Mouse (Mus musculus) forebrain, embryonic 11.5 days (tissue): ENCODE data around the gene Kpna6. TPM values are rescaled to one million over a fixed set of nuclear protein-coding genes. Genes with fewer than 3 reads are reported as not detected.

Source experiments
- ATAC-seq: fragments of 200-750 bp; cut with Nextera tagmentation; replicated peaks from 2 replicates; pipeline ENCODE4 v1.8.0; 2017; ENCODE audit warnings: moderate TSS enrichment; ENCODE audit not compliant: low FRiP score
- DNase-seq: peaks from one replicate; pipeline ENCODE4 v3.0.0-alpha.2; 2017; ENCODE audit warnings: low spot score
- H3K27ac ChIP-seq: fragments of 300-500 bp; sonication (generic); 2 replicates; pipeline ENCODE4 v1.5.1; 2014; ENCODE audit warnings: low read depth, low read length
- H3K27me3 ChIP-seq: fragments of 300-500 bp; sonication (generic); 2 replicates; pipeline ENCODE4 v1.6.1; 2014; ENCODE audit warnings: mild to moderate bottlenecking, low read length, mixed read lengths; ENCODE audit not compliant: control insufficient read depth, insufficient read depth
- H3K36me3 ChIP-seq: fragments of 300-500 bp; sonication (generic); 2 replicates; pipeline ENCODE4 v1.6.1; 2014; ENCODE audit warnings: mild to moderate bottlenecking, low read length, moderate library complexity, mixed read lengths; ENCODE audit not compliant: control insufficient read depth, insufficient read depth
- H3K4me1 ChIP-seq: fragments of 300-500 bp; sonication (generic); replicated peaks from 2 replicates; pipeline ENCODE4 v1.6.1; 2014; ENCODE audit warnings: low read length, mixed read lengths; ENCODE audit not compliant: control insufficient read depth, insufficient read depth
- H3K4me2 ChIP-seq: fragments of 300-500 bp; sonication (generic); 2 replicates; pipeline ENCODE4 v1.6.1; 2014; ENCODE audit warnings: low read depth, mild to moderate bottlenecking, low read length, moderate library complexity, mixed read lengths; ENCODE audit not compliant: severe bottlenecking
- H3K4me3 ChIP-seq: fragments of 300-500 bp; sonication (generic); 2 replicates; pipeline ENCODE4 v1.5.1; 2014; ENCODE audit warnings: low read depth, low read length
- H3K9ac ChIP-seq: fragments of 300-500 bp; sonication (generic); 2 replicates; pipeline ENCODE4 v1.6.1; 2014; ENCODE audit warnings: low read length
- H3K9me3 ChIP-seq: fragments of 300-500 bp; sonication (generic); 2 replicates; pipeline ENCODE4 v1.6.1; 2016; ENCODE audit warnings: low read length, mixed read lengths; ENCODE audit not compliant: control insufficient read depth
- WGBS: fragments of 180-500 bp; shearing (Covaris S2); extraction: QIAGEN DNeasy Blood & Tissue Kit; methylation state at CpG from one replicate; pipeline ENCODE4 v1.1.7; 2014; 5-methylcytosine and 5-hydroxymethylcytosine counted together
- polyA plus RNA-seq: library from polyadenylated mRNA; unstranded; fragments of >200 nt; fragmentation: Nextera tagmentation; extraction: Ambion mirVana; gene quantifications from 2 replicates; pipeline ENCODE4 v1.2.1, GENCODE M21; 2014

Kpna6 gene
- polyA plus RNA-seq, 1 experiment from 2014 or later = 12.0 TPM

DNA sequence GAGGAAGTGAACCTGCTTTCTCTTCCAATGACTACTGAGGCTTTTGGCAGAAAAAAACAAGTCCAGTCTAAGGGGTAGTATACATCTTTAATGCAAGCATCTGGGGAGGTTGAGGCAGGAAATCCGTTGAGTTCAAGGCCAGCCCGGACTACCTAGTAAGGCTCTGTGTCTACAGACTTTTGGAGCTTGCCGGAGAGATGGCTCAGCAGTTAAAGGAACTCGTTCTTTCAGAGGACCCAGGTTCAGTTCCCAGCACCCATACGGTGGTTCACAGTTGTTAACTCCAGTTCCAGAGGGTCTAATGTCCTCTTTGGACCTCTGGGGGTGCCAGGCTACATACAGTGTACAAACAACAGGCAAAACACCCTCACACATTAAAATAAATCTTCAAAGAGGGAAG lies 54.5 kb downstream of the Kpna6 start:
- H3K9me3 ChIP-seq = no peaks in the 10 kb centered on the region
- H3K27me3 ChIP-seq = no peaks in the 10 kb centered on the region
- H3K27ac ChIP-seq = no peak overlapping the region
- H3K9ac ChIP-seq = peak overlapping the region; percentile 90
- peak overlapping the region; percentile 93 for H3K4me2 ChIP-seq
- no peak for ATAC-seq
- H3K4me3 ChIP-seq = peak overlapping the region; percentile 65
- H3K4me1 ChIP-seq = peaks cover 11% of the 10 kb centered on the region
- 98% methylated on average over 5 of the region's 5 CpGs for WGBS
- peaks cover 3% of the 10 kb centered on the region; the same call in 1 of the 2 replicates for H3K36me3 ChIP-seq
- no peak for DNase-seq

DNA sequence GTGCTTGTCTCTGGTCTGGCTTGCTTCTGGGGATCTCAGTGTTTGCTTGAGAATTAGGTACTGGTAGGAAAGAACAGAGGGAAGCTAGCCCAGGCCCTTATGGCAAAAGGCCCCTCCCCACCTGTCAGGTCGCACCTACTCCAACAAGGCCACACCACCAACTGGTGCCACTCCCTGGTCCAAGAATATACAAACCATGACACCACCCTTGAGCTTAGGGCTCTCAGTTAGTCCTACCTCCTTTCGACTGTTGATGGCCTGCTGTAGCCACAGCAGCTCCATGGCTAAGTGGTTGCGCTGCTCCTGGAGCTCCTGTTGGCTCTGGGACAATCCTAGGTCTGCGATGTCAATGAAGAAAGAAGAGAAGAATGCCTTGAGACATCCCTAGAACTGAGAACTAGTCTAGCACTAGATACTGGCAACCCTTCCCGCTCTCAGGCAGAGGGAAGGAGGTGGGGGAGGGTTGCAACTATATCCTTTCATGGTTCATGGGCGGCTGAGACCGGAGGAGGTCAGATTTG lies 55.4 kb downstream of the Kpna6 start:
- no peak overlapping the region for H3K4me2 ChIP-seq
- DNase-seq (no peak), ATAC-seq (no peak)
- H3K9me3 ChIP-seq = no peaks in the 10 kb centered on the region
- WGBS = 96% methylated on average over 7 of the region's 7 CpGs
- no peak overlapping the region for H3K4me3 ChIP-seq
- H3K27ac ChIP-seq = no peak overlapping the region
- no peak overlapping the region for H3K9ac ChIP-seq
- peaks cover 7% of the 10 kb centered on the region for H3K4me1 ChIP-seq
- H3K27me3 ChIP-seq = no peaks in the 10 kb centered on the region
- peaks cover 3% of the 10 kb centered on the region; the same call in 1 of the 2 replicates for H3K36me3 ChIP-seq

DNA sequence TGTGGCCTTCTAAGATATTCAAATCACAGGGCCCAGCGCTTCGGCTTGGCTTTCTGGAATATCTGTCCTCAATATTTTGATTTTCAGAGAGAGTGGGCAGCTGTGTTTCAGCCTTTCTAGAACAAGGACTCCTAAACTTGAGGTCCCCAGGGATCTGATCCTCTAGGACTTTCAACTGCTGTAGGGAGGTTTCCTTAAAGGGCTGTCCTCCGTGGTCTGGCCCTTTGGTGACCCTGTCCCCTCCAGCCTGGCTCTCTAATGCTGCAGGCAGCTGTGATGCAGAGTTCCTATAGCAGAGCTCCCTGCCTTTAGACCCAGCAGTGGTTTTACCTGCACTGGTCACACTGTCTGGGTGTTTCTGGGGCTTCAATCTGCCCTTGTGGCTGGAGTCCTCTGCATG lies 55.9 kb downstream of the Kpna6 start:
- ATAC-seq (no peak), DNase-seq (no peak)
- no peak overlapping the region for H3K4me2 ChIP-seq
- no peak overlapping the region for H3K9ac ChIP-seq
- H3K4me1 ChIP-seq = peaks cover 7% of the 10 kb centered on the region
- H3K36me3 ChIP-seq = peaks cover 3% of the 10 kb centered on the region; the same call in 1 of the 2 replicates
- no peaks in the 10 kb centered on the region for H3K9me3 ChIP-seq
- no peak overlapping the region for H3K27ac ChIP-seq
- H3K27me3 ChIP-seq = no peaks in the 10 kb centered on the region
- 95% methylated on average over 3 of the region's 3 CpGs for WGBS
- H3K4me3 ChIP-seq = no peak overlapping the region

DNA sequence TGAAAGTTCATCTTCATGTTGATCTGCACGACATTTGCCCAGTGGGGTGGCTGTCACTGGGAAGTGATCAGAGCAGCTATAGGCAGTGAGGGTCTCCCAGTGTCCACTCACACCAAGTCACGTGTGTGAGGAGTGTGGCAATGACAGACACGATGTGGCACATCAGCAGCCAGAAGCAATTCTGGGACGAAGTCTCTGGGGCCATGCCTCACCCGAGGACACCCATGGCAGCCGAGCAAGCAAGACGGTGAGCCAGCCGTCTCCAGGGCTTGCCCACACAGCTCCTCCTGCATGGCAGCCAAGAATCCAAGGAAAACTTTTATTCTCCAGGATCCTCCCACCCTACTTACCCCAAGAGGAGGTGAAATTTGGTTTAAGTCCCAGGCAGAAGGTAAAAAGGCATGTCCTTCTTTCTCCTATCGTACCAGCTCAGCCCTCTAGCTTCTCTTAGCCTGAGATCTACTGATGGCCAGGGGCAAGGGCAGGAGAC lies 56.7 kb downstream of the Kpna6 start:
- Histone ChIP-seq H3K4me2 (no peak overlapping the region), H3K27me3 (no peaks in the 10 kb centered on the region), H3K27ac (no peak overlapping the region), H3K4me3 (no peak overlapping the region), H3K9me3 (no peaks in the 10 kb centered on the region), H3K9ac (no peak overlapping the region), H3K4me1 (peaks cover 7% of the 10 kb centered on the region), H3K36me3 (peaks cover 3% of the 10 kb centered on the region; the same call in 1 of the 2 replicates)
- ATAC-seq = no peak
- no peak for DNase-seq
- WGBS = 91% methylated on average over 9 of the region's 9 CpGs

DNA sequence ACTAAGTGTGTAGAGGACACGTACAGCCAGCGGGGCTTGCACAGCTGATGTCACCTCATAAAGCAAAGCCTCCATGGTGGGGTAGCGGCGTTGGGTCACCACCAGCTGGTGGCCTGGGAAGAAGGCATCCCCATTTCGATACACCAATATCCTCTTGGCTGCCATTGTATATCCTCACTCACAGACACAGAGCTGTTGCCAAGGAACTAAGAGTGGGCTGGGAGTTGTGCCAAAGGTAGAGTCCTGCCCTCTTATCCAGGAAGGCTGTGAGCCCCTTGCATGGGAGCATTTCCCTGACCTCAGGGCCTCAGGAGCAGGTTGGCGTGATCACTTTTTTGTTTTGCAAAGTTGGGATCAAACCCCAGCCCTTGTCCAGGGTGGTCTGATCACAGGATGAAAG lies 58.5 kb downstream of the Kpna6 start, which contains the start of gene Dcdc2b:
Gene Dcdc2b (minus strand): TSS at position 165 of the 400 bp plus-strand sequence.
- H3K9ac ChIP-seq = no peak within 1 kb of the TSS
- no peak for ATAC-seq
- 84% methylated on average over 6 of the region's 6 CpGs for WGBS

DNA sequence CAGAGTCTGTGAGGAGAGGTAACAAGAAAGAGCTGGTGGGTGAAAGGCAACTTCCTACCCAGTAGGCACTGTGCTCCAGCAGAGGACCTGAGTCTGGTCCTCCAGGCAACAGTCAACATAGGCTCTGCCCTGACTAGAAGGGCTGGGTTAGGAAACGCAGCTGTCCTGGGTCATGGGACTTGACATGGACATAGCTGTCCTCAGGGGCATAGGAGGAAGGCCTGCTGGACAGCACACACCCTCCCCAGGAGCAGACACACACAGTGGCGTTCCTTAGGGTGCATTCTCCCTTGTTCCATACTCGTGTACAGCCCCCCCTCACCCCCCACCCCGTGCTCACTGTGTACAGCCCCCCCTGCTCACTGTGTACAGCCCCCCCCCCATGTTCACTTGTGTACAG lies 62.1 kb downstream of the Kpna6 start:
- 55% methylated on average over 4 of the region's 4 CpGs for WGBS

More for the DNA sequence above, 58.5 kb downstream of the Kpna6 start, which contains the start of gene Dcdc2b:
- no peaks in the 10 kb centered on the region for H3K27me3 ChIP-seq
- no peaks in the 10 kb centered on the region for H3K9me3 ChIP-seq
- H3K4me2 ChIP-seq = no peak within 1 kb of the TSS
- H3K27ac ChIP-seq = no peak within 1 kb of the TSS
- peaks cover 7% of the 10 kb centered on the region for H3K4me1 ChIP-seq
- H3K4me3 ChIP-seq = no peak within 1 kb of the TSS
- no peak for DNase-seq
- peaks cover 3% of the 10 kb centered on the region; the same call in 1 of the 2 replicates for H3K36me3 ChIP-seq

DNA sequence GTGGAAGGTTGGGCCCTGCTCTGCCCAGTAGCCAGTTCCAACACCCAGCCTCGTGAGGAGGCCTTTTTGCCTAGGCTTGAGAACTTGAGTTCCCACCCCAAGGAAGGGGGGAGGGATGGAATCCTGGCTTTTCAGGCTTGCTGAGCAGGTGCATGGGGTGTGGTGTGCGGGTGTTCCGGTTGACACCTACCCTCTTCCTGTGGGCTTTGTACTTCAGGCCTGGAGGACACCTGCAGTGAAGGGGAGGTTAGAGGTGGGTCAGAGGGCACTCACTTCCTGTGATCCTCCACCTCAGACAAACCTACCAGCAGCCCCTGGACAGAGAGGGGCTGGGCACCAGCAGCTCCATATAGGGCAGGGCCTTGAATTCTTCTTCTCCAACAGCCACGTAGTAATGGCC lies 62.5 kb downstream of the Kpna6 start:
- peaks cover 4% of the 10 kb centered on the region; the same call in 1 of the 2 replicates for H3K36me3 ChIP-seq

More for the DNA sequence above, 62.1 kb downstream of the Kpna6 start:
- no peaks in the 10 kb centered on the region for H3K4me1 ChIP-seq
- H3K4me3 ChIP-seq = no peak overlapping the region
- no peak overlapping the region for H3K9ac ChIP-seq
- DNase-seq = no peak
- H3K27ac ChIP-seq = no peak overlapping the region
- no peaks in the 10 kb centered on the region for H3K9me3 ChIP-seq
- no peaks in the 10 kb centered on the region for H3K27me3 ChIP-seq
- H3K36me3 ChIP-seq = peaks cover 4% of the 10 kb centered on the region; the same call in 1 of the 2 replicates
- no peak for ATAC-seq
- H3K4me2 ChIP-seq = no peak overlapping the region

DNA sequence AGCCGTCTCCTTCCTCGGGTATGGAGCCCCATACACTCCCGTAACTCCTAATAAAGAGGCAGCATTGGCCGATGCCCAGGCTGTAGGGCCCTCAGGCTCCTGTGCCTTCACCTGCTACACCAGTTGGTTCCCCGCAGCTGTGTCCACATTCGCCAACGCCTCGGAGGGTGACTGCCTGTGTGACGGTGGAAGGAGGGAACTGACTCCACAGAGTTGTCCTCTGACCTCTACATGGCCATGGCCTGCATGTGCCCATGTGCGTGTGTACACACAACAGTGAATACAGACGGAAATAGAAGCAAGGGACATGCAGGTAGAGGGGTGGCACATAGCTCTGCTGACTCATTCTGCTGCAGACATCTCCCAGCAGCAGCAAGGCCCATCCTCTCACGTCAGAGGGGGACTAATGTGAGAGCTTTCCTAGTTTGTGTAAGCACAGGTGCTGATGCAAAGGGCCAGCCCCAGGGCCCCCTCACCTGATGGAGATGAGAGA lies 63.4 kb downstream of the Kpna6 start:
- H3K27me3 ChIP-seq = no peaks in the 10 kb centered on the region
- no peak overlapping the region for H3K4me3 ChIP-seq
- peaks cover 4% of the 10 kb centered on the region; the same call in 1 of the 2 replicates for H3K36me3 ChIP-seq
- no peaks in the 10 kb centered on the region for H3K9me3 ChIP-seq
- H3K9ac ChIP-seq = no peak overlapping the region
- ATAC-seq = no peak
- no peak for DNase-seq
- 86% methylated on average over 12 of the region's 12 CpGs for WGBS
- H3K4me1 ChIP-seq = no peaks in the 10 kb centered on the region
- H3K27ac ChIP-seq = no peak overlapping the region
- no peak overlapping the region for H3K4me2 ChIP-seq

More for the DNA sequence above, 62.5 kb downstream of the Kpna6 start:
- H3K4me2 ChIP-seq = no peak overlapping the region
- no peaks in the 10 kb centered on the region for H3K4me1 ChIP-seq
- WGBS = 91% methylated on average over 4 of the region's 4 CpGs
- DNase-seq (no peak), ATAC-seq (no peak)
- H3K9ac ChIP-seq = no peak overlapping the region
- H3K9me3 ChIP-seq = no peaks in the 10 kb centered on the region
- H3K4me3 ChIP-seq = no peak overlapping the region
- no peaks in the 10 kb centered on the region for H3K27me3 ChIP-seq
- no peak overlapping the region for H3K27ac ChIP-seq
